Mouse (Mus musculus): ENCODE measurements around the gene Ckap2l.

GRCm38 (mm10) chr2:129269986-129270385 lies 27.0 kb downstream of the Ckap2l start:
- TF ChIP-seq CTCF (IDR thresholded peaks at IDR 0.05; ENCODE audit: control insufficient read depth, insufficient read depth, insufficient replicate concordance, low read depth, low read length): no peak
- TF ChIP-seq POLR2A (IDR thresholded peaks at IDR 0.05; ENCODE audit: control insufficient read depth, low read depth, low read length): no peak
